In genomic region chr2:52499101-52499537, GRCm38 (mm10) we compare ENCODE assay signal across 20 mouse cellular contexts.
DNase-seq lines count a peak whose midpoint lies in the region; ATAC-seq and TF ChIP-seq lines count a peak whose summit lies in the region.
"Had no signal": no experiment of that assay in that cellular context is flagged by ENCODE, and none has a peak within 500 bp of the region (broad histone marks: within the 10 kb centered on the region; RNA-seq: fewer than 3 reads in every experiment).

No protein-coding gene starts in this region.

- H3K9ac ChIP-seq in hindbrain, embryonic 15.5 days, result no peak overlapping the region
- H3K9ac ChIP-seq in hindbrain, embryonic 11.5 days (ENCODE audit: low read depth, low read length), result no peak overlapping the region
- H3K9ac ChIP-seq in neural tube, embryonic 13.5 days, result no peak overlapping the region
- no peak overlapping the region for H3K9ac ChIP-seq in intestine, embryonic 15.5 days
- H3K9ac ChIP-seq: embryonic facial prominence, embryonic 12.5 days; limb, embryonic 12.5 days; neural tube, embryonic 12.5 days had no signal

- 16% methylated on average over 12 of the region's 12 CpGs for WGBS in cerebellum, adult 2 months
- 80% methylated on average over 12 of the region's 12 CpGs for WGBS in hindbrain, embryonic 15.5 days
- 78% methylated on average over 12 of the region's 12 CpGs for WGBS in hindbrain, embryonic 11.5 days
- WGBS in neural tube, embryonic 13.5 days, result 87% methylated on average over 12 of the region's 12 CpGs
- WGBS in intestine, embryonic 15.5 days, result 81% methylated on average over 12 of the region's 12 CpGs

- H3K4me2 ChIP-seq in hindbrain, embryonic 15.5 days, result no peak overlapping the region
- H3K4me2 ChIP-seq in hindbrain, embryonic 11.5 days (replicated peaks; ENCODE audit: low read depth, low read length), result no peak overlapping the region
- no peak overlapping the region for H3K4me2 ChIP-seq in neural tube, embryonic 13.5 days
- no peak overlapping the region for H3K4me2 ChIP-seq in intestine, embryonic 15.5 days (replicated peaks)
- H3K4me2 ChIP-seq: embryonic facial prominence, embryonic 12.5 days; limb, embryonic 12.5 days; liver, embryonic 11.5 days; neural tube, embryonic 12.5 days had no signal

- H3K9me3 ChIP-seq in hindbrain, embryonic 15.5 days, result no peaks in the 10 kb centered on the region
- H3K9me3 ChIP-seq in hindbrain, embryonic 11.5 days (ENCODE audit: control insufficient read depth, low read length), result no peaks in the 10 kb centered on the region
- H3K9me3 ChIP-seq in neural tube, embryonic 13.5 days, result no peaks in the 10 kb centered on the region
- no peaks in the 10 kb centered on the region for H3K9me3 ChIP-seq in intestine, embryonic 15.5 days
- H3K9me3 ChIP-seq: embryonic facial prominence, embryonic 12.5 days; limb, embryonic 12.5 days; midbrain, embryonic 10.5 days; neural tube, embryonic 12.5 days had no signal

- no peak for ATAC-seq in hindbrain, embryonic 15.5 days (ENCODE audit: low FRiP score, low read depth)
- ATAC-seq in hindbrain, embryonic 11.5 days (ENCODE audit: low FRiP score), result no peak
- ATAC-seq in neural tube, embryonic 13.5 days (ENCODE audit: low read depth), result 0 out of 2 replicates have a peak, but pooled peaks have one; percentile 38
- ATAC-seq in intestine, embryonic 15.5 days, result no peak
- ATAC-seq: inflammation-experienced regulatory T-cells, adult 6 months had no signal

- peak overlapping the region; percentile 89 for H3K27ac ChIP-seq in cerebellum, adult 2 months (ENCODE audit: insufficient read depth, low read length)
- peak overlapping the region; percentile 68; the same call in 1 of the 2 replicates for H3K27ac ChIP-seq in hindbrain, embryonic 15.5 days (replicated peaks)
- H3K27ac ChIP-seq in hindbrain, embryonic 11.5 days (ENCODE audit: low read depth, low read length), result no peak overlapping the region
- H3K27ac ChIP-seq in neural tube, embryonic 13.5 days (replicated peaks), result peak overlapping the region; percentile 87
- H3K27ac ChIP-seq in intestine, embryonic 15.5 days, result no peak overlapping the region
- H3K27ac ChIP-seq: limb, embryonic 12.5 days; midbrain, embryonic 10.5 days; neural tube, embryonic 12.5 days had no signal

- peak; percentile 60 to 75 for DNase-seq in cerebellum, adult 2 months
- no peak for DNase-seq in cerebellum, adult 11 months
- DNase-seq in hindbrain, embryonic 11.5 days (ENCODE audit: low spot score), result no peak
- no peak for DNase-seq in neural tube, embryonic 10.5 days (ENCODE audit: extremely low spot score, low spot score)
- DNase-seq: adrenal gland, postnatal 10 days; gastrocnemius, adult 2 months; kidney, adult 8-10 months; lung, adult 18-20 months; lung, postnatal 10 days; thymus, adult 18-20 months; thymus, postnatal 4 days had no signal

- TF ChIP-seq CTCF in cerebellum, adult 2 months (IDR thresholded peaks at IDR 0.05; ENCODE audit: borderline replicate concordance, insufficient read depth, low read depth, low read length), result no peak

- peaks cover 49% of the 10 kb centered on the region for H3K4me1 ChIP-seq in cerebellum, adult 2 months (ENCODE audit: control insufficient read depth, insufficient read depth, low read length)
- H3K4me1 ChIP-seq in hindbrain, embryonic 15.5 days (replicated peaks), result peaks cover 30% of the 10 kb centered on the region
- no peaks in the 10 kb centered on the region for H3K4me1 ChIP-seq in hindbrain, embryonic 11.5 days (replicated peaks; ENCODE audit: control insufficient read depth, insufficient read depth, low read length)
- H3K4me1 ChIP-seq in neural tube, embryonic 13.5 days (replicated peaks), result peaks cover 35% of the 10 kb centered on the region
- no peaks in the 10 kb centered on the region; the same call in 1 of the 2 replicates for H3K4me1 ChIP-seq in intestine, embryonic 15.5 days (replicated peaks)
- H3K4me1 ChIP-seq: midbrain, embryonic 10.5 days; neural tube, embryonic 12.5 days had no signal

- no peak overlapping the region for H3K4me3 ChIP-seq in cerebellum, adult 2 months (replicated peaks; ENCODE audit: insufficient read depth, low read depth, low read length)
- no peak overlapping the region for H3K4me3 ChIP-seq in hindbrain, embryonic 15.5 days
- H3K4me3 ChIP-seq in hindbrain, embryonic 11.5 days (ENCODE audit: low read depth, low read length), result no peak overlapping the region
- no peak overlapping the region for H3K4me3 ChIP-seq in neural tube, embryonic 13.5 days
- H3K4me3 ChIP-seq in intestine, embryonic 15.5 days (replicated peaks), result no peak overlapping the region
- H3K4me3 ChIP-seq: embryonic facial prominence, embryonic 12.5 days; gastrocnemius, adult 2 months; limb, embryonic 12.5 days; midbrain, embryonic 10.5 days; neural tube, embryonic 12.5 days had no signal

- H3K27me3 ChIP-seq in cerebellum, adult 2 months (ENCODE audit: control insufficient read depth, insufficient read depth, low read length), result no peaks in the 10 kb centered on the region
- H3K27me3 ChIP-seq in hindbrain, embryonic 15.5 days, result no peaks in the 10 kb centered on the region
- no peaks in the 10 kb centered on the region for H3K27me3 ChIP-seq in hindbrain, embryonic 11.5 days (ENCODE audit: control insufficient read depth, insufficient read depth, low read length)
- no peaks in the 10 kb centered on the region for H3K27me3 ChIP-seq in neural tube, embryonic 13.5 days
- H3K27me3 ChIP-seq in intestine, embryonic 15.5 days (replicated peaks), result no peaks in the 10 kb centered on the region
- H3K27me3 ChIP-seq: embryonic facial prominence, embryonic 12.5 days; limb, embryonic 12.5 days; neural tube, embryonic 12.5 days had no signal

- no peaks in the 10 kb centered on the region for H3K36me3 ChIP-seq in hindbrain, embryonic 15.5 days
- H3K36me3 ChIP-seq in hindbrain, embryonic 11.5 days (ENCODE audit: control insufficient read depth, insufficient read depth, low read length), result no peaks in the 10 kb centered on the region
- no peaks in the 10 kb centered on the region for H3K36me3 ChIP-seq in neural tube, embryonic 13.5 days
- H3K36me3 ChIP-seq in intestine, embryonic 15.5 days, result no peaks in the 10 kb centered on the region
- H3K36me3 ChIP-seq: embryonic facial prominence, embryonic 12.5 days; limb, embryonic 12.5 days; midbrain, embryonic 10.5 days; neural tube, embryonic 12.5 days had no signal

- no peak for TF ChIP-seq POLR2A in cerebellum, adult 2 months (IDR thresholded peaks at IDR 0.05; ENCODE audit: borderline replicate concordance, insufficient read depth, low read length)

Comparison
In these comparisons a context has a peak if more than half of its experiments do, and no peak if none do; other contexts are left out.
1. DNase-seq: peak in cerebellum, adult 2 months (2 of 2); none in cerebellum, adult 11 months (single experiment), hindbrain, embryonic 11.5 days (single experiment) and neural tube, embryonic 10.5 days (single experiment).
2. H3K27ac ChIP-seq: peak in cerebellum, adult 2 months (single experiment), hindbrain, embryonic 15.5 days (single experiment) and neural tube, embryonic 13.5 days (single experiment); none in hindbrain, embryonic 11.5 days (single experiment) and intestine, embryonic 15.5 days (single experiment).